Mouse (Mus musculus) intestine, embryonic 16.5 days (tissue): ENCODE results near the gene Acbd7. TPM values are rescaled to one million over a fixed set of nuclear protein-coding genes. Genes with fewer than 3 reads are reported as not detected.

Experiments used
- ATAC-seq: fragments of 200-750 bp; cut with Nextera tagmentation; 2 replicates; pipeline ENCODE4 v1.8.0; 2017; ENCODE audit warnings: moderate TSS enrichment, moderate library complexity
- H3K27ac ChIP-seq: fragments of 300-500 bp; sonication (generic); 2 replicates; pipeline ENCODE4 v1.5.1; 2014; ENCODE audit warnings: mild to moderate bottlenecking, low read length
- H3K27me3 ChIP-seq: fragments of 300-500 bp; sonication (generic); replicated peaks from 2 replicates; pipeline ENCODE4 v1.6.1; 2014; ENCODE audit warnings: low read length, control low read depth, mixed read lengths; ENCODE audit not compliant: control insufficient read depth, insufficient read depth
- H3K36me3 ChIP-seq: fragments of 300-500 bp; sonication (generic); 2 replicates; pipeline ENCODE4 v1.6.1; 2014; ENCODE audit warnings: low read length, control low read depth; ENCODE audit not compliant: control insufficient read depth, insufficient read depth
- H3K4me1 ChIP-seq: fragments of 300-500 bp; sonication (generic); 2 replicates; pipeline ENCODE4 v1.6.1; 2014; ENCODE audit warnings: low read length, control low read depth, mixed read lengths; ENCODE audit not compliant: control insufficient read depth, insufficient read depth
- H3K4me2 ChIP-seq: fragments of 300-500 bp; sonication (generic); 2 replicates; pipeline ENCODE4 v1.6.1; 2014; ENCODE audit warnings: low read depth, low read length, control low read depth
- H3K4me3 ChIP-seq: fragments of 300-500 bp; sonication (generic); 2 replicates; pipeline ENCODE4 v1.5.1; 2014; ENCODE audit warnings: mild to moderate bottlenecking, low read length
- H3K9ac ChIP-seq: fragments of 300-500 bp; sonication (generic); 2 replicates; pipeline ENCODE4 v1.6.1; 2014; ENCODE audit warnings: low read depth, low read length
- H3K9me3 ChIP-seq: fragments of 300-500 bp; sonication (generic); 2 replicates; pipeline ENCODE4 v1.6.1; 2016; ENCODE audit warnings: low read length, control low read depth; ENCODE audit not compliant: control insufficient read depth
- WGBS: fragments of 180-500 bp; shearing (Covaris S2); extraction: QIAGEN DNeasy Blood & Tissue Kit; methylation state at CpG from one replicate; pipeline ENCODE4 v1.1.7; 2014; 5-methylcytosine and 5-hydroxymethylcytosine counted together
- polyA plus RNA-seq: library from polyadenylated mRNA; unstranded; fragments of >200 nt; fragmentation: Nextera tagmentation; extraction: Ambion mirVana; gene quantifications from 2 replicates; pipeline ENCODE4 v1.2.1, GENCODE M21; 2015

Gene Acbd7
- polyA plus RNA-seq, 1 experiment from 2014 or later: 1.2 TPM

- Histone ChIP-seq H3K9me3 (no peaks in the 10 kb centered on the region), H3K4me1 (no peaks in the 10 kb centered on the region), H3K4me2 (no peak overlapping the region), H3K27me3 (no peaks in the 10 kb centered on the region), H3K36me3 (no peaks in the 10 kb centered on the region), H3K4me3 (no peak overlapping the region), H3K27ac (no peak overlapping the region), H3K9ac (no peak overlapping the region)
- peak; percentile 60 for ATAC-seq
- 29% methylated on average over 3 of the region's 3 CpGs for WGBS
Observed at GRCm38 (mm10) chr2:3356311-3356710, 20.3 kb downstream of the Acbd7 start.

- ATAC-seq: no peak
- WGBS: 72% methylated on average over 3 of the region's 3 CpGs
- Histone ChIP-seq H3K9me3 (no peaks in the 10 kb centered on the region), H3K4me3 (no peak overlapping the region), H3K4me2 (no peak overlapping the region), H3K9ac (no peak overlapping the region), H3K27me3 (no peaks in the 10 kb centered on the region), H3K36me3 (no peaks in the 10 kb centered on the region), H3K27ac (no peak overlapping the region), H3K4me1 (no peaks in the 10 kb centered on the region)
Observed at GRCm38 (mm10) chr2:3357887-3358286, 21.9 kb downstream of the Acbd7 start.

GRCm38 (mm10) chr2:3361067-3361466, 25.1 kb downstream of the Acbd7 start:
- H3K27ac ChIP-seq: no peak overlapping the region
- H3K9me3 ChIP-seq: no peaks in the 10 kb centered on the region
- no peaks in the 10 kb centered on the region for H3K4me1 ChIP-seq
- H3K36me3 ChIP-seq: no peaks in the 10 kb centered on the region
- WGBS: 78% methylated on average over 3 of the region's 3 CpGs
- H3K4me3 ChIP-seq: no peak overlapping the region
- no peak for ATAC-seq
- no peaks in the 10 kb centered on the region for H3K27me3 ChIP-seq
- H3K9ac ChIP-seq: no peak overlapping the region
- no peak overlapping the region for H3K4me2 ChIP-seq

- no peak overlapping the region for H3K9ac ChIP-seq
- WGBS: 59% methylated on average over 4 of the region's 4 CpGs
- no peak overlapping the region for H3K27ac ChIP-seq
- no peak for ATAC-seq
- H3K4me3 ChIP-seq: no peak overlapping the region
- H3K27me3 ChIP-seq: no peaks in the 10 kb centered on the region
- no peaks in the 10 kb centered on the region for H3K9me3 ChIP-seq
- H3K4me1 ChIP-seq: no peaks in the 10 kb centered on the region
- H3K4me2 ChIP-seq: no peak overlapping the region
- no peaks in the 10 kb centered on the region for H3K36me3 ChIP-seq
Observed at GRCm38 (mm10) chr2:3365127-3365526, 29.2 kb downstream of the Acbd7 start.

- Histone ChIP-seq H3K36me3 (no peaks in the 10 kb centered on the region), H3K4me1 (no peaks in the 10 kb centered on the region), H3K4me3 (no peak overlapping the region), H3K4me2 (no peak overlapping the region), H3K27me3 (no peaks in the 10 kb centered on the region), H3K9me3 (no peaks in the 10 kb centered on the region), H3K27ac (no peak overlapping the region), H3K9ac (no peak overlapping the region)
- WGBS: 77% methylated on average over 6 of the region's 6 CpGs
- no peak for ATAC-seq
Observed at GRCm38 (mm10) chr2:3387105-3387860, 51.3 kb downstream of the Acbd7 start.

Other genes with a start within 250 kb of the Acbd7 start
- 19.4 and 21.3 TPM in 2 replicates for gene Fam171a1, start 221.9 kb upstream of the Acbd7 start, polyA plus RNA-seq
- 37.5 and 38.3 TPM in 2 replicates for gene Nmt2, start 52.0 kb upstream of the Acbd7 start, polyA plus RNA-seq
- 23.0 and 24.2 TPM in 2 replicates for gene Rpp38, start 3.5 kb upstream of the Acbd7 start, polyA plus RNA-seq
- not detected in 2 replicates for gene Olah, start 61.0 kb downstream of the Acbd7 start, polyA plus RNA-seq
- gene Meig1, start 86.5 kb downstream of the Acbd7 start, polyA plus RNA-seq: 0.60 TPM in 1 of 2 replicates, not detected in the other
- gene Dclre1c, start 88.0 kb downstream of the Acbd7 start, polyA plus RNA-seq: 5.9 and 8.1 TPM in 2 replicates
- gene Suv39h2, start 138.9 kb downstream of the Acbd7 start, polyA plus RNA-seq: 6.8 and 8.3 TPM in 2 replicates
- 2.8 TPM in 2 replicates for gene Gm45902, start 176.6 kb downstream of the Acbd7 start, polyA plus RNA-seq
- 85.3 and 96.4 TPM in 2 replicates for gene Hspa14, start 176.6 kb downstream of the Acbd7 start, polyA plus RNA-seq
- gene Cdnf, start 176.9 kb downstream of the Acbd7 start, polyA plus RNA-seq: 0.17 and 0.32 TPM in 2 replicates
- gene Fam107b, start 234.3 kb downstream of the Acbd7 start, polyA plus RNA-seq: 36.8 and 39.5 TPM in 2 replicates